Mouse (Mus musculus): Measurements from ENCODE around the gene Carmil1. TPM values are rescaled to one million over a fixed set of nuclear protein-coding genes. Genes with fewer than 3 reads are reported as not detected.
A peak's percentile ranks its signal among the peaks of the same experiment; 100 is the strongest.

The Carmil1 gene
- polyA plus RNA-seq, 1 experiment from 2014 or later, result 46.2 TPM

GRCm38 (mm10) chr13:24195371-24195770 lies 85.2 kb downstream of the Carmil1 start:
- H3K4me2 ChIP-seq, result no peak overlapping the region
- no peak overlapping the region for H3K9ac ChIP-seq
- no peak for ATAC-seq (ENCODE audit: borderline replicate concordance, extremely low read depth, low FRiP score, low TSS enrichment)
- H3K27ac ChIP-seq, result no peak overlapping the region
- no peaks in the 10 kb centered on the region for H3K36me3 ChIP-seq
- WGBS, result 71% methylated on average over 3 of the region's 3 CpGs
- H3K4me1 ChIP-seq, result peaks cover 27% of the 10 kb centered on the region
- no peak overlapping the region for H3K4me3 ChIP-seq
- H3K27me3 ChIP-seq, result no peaks in the 10 kb centered on the region
- no peaks in the 10 kb centered on the region for H3K9me3 ChIP-seq

- WGBS, result 84% methylated on average over 5 of the region's 5 CpGs
- Histone ChIP-seq H3K36me3 (no peaks in the 10 kb centered on the region), H3K27me3 (no peaks in the 10 kb centered on the region), H3K9me3 (no peaks in the 10 kb centered on the region), H3K4me2 (no peak overlapping the region), H3K27ac (no peak overlapping the region), H3K9ac (no peak overlapping the region), H3K4me3 (no peak overlapping the region), H3K4me1 (peaks cover 13% of the 10 kb centered on the region; the same call in 1 of the 2 replicates)
- no peak for ATAC-seq (ENCODE audit: borderline replicate concordance, extremely low read depth, low FRiP score, low TSS enrichment)
Observed at GRCm38 (mm10) chr13:24194018-24194417, 86.6 kb downstream of the Carmil1 start.

GRCm38 (mm10) chr13:24190875-24191663 lies 89.5 kb downstream of the Carmil1 start:
- no peaks in the 10 kb centered on the region for H3K9me3 ChIP-seq
- WGBS, result 73% methylated on average over 9 of the region's 9 CpGs
- no peak overlapping the region for H3K27ac ChIP-seq
- no peak for ATAC-seq (ENCODE audit: borderline replicate concordance, extremely low read depth, low FRiP score, low TSS enrichment)
- H3K4me2 ChIP-seq, result no peak overlapping the region
- no peaks in the 10 kb centered on the region for H3K36me3 ChIP-seq
- H3K4me1 ChIP-seq, result 0 out of 2 replicates have a peak, but pooled peaks cover 8% of the 10 kb centered on the region
- no peaks in the 10 kb centered on the region for H3K27me3 ChIP-seq
- no peak overlapping the region for H3K4me3 ChIP-seq
- no peak overlapping the region for H3K9ac ChIP-seq

- no peak for ATAC-seq (ENCODE audit: borderline replicate concordance, extremely low read depth, low FRiP score, low TSS enrichment)
- Histone ChIP-seq H3K4me2 (no peak overlapping the region), H3K36me3 (no peaks in the 10 kb centered on the region), H3K4me1 (peaks cover 17% of the 10 kb centered on the region; the same call in 1 of the 2 replicates), H3K9ac (no peak overlapping the region), H3K27me3 (no peaks in the 10 kb centered on the region), H3K9me3 (no peaks in the 10 kb centered on the region), H3K27ac (no peak overlapping the region), H3K4me3 (no peak overlapping the region)
- WGBS, result 55% methylated on average over 2 of the region's 2 CpGs
Observed at GRCm38 (mm10) chr13:24187026-24187425, 93.6 kb downstream of the Carmil1 start.

- no peak overlapping the region for H3K4me2 ChIP-seq
- no peak overlapping the region for H3K4me3 ChIP-seq
- WGBS, result 79% methylated on average over 3 of the region's 3 CpGs
- H3K9ac ChIP-seq, result no peak overlapping the region
- no peaks in the 10 kb centered on the region for H3K36me3 ChIP-seq
- H3K27me3 ChIP-seq, result no peaks in the 10 kb centered on the region
- no peaks in the 10 kb centered on the region for H3K9me3 ChIP-seq
- H3K4me1 ChIP-seq, result peaks cover 17% of the 10 kb centered on the region; the same call in 1 of the 2 replicates
- no peak for ATAC-seq (ENCODE audit: borderline replicate concordance, extremely low read depth, low FRiP score, low TSS enrichment)
- no peak overlapping the region for H3K27ac ChIP-seq
Observed at GRCm38 (mm10) chr13:24185641-24186040, 95.0 kb downstream of the Carmil1 start.

- 24% methylated on average over 6 of the region's 6 CpGs for WGBS
- no peaks in the 10 kb centered on the region for H3K9me3 ChIP-seq
- H3K4me1 ChIP-seq, result peaks cover 18% of the 10 kb centered on the region; the same call in 1 of the 2 replicates
- peak overlapping the region; percentile 17 for H3K27ac ChIP-seq
- H3K4me3 ChIP-seq, result no peak overlapping the region
- ATAC-seq (ENCODE audit: borderline replicate concordance, extremely low read depth, low FRiP score, low TSS enrichment), result no peak
- no peak overlapping the region for H3K9ac ChIP-seq
- H3K36me3 ChIP-seq, result no peaks in the 10 kb centered on the region
- no peak overlapping the region for H3K4me2 ChIP-seq
- no peaks in the 10 kb centered on the region for H3K27me3 ChIP-seq
Observed at GRCm38 (mm10) chr13:24182878-24183277, 97.7 kb downstream of the Carmil1 start.

- Histone ChIP-seq H3K9me3 (no peaks in the 10 kb centered on the region), H3K27ac (no peak overlapping the region), H3K4me3 (no peak overlapping the region), H3K4me1 (peaks cover 19% of the 10 kb centered on the region; the same call in 1 of the 2 replicates), H3K36me3 (no peaks in the 10 kb centered on the region), H3K27me3 (no peaks in the 10 kb centered on the region), H3K4me2 (no peak overlapping the region), H3K9ac (no peak overlapping the region)
- no peak for ATAC-seq (ENCODE audit: borderline replicate concordance, extremely low read depth, low FRiP score, low TSS enrichment)
- 79% methylated on average over 10 of the region's 10 CpGs for WGBS
Observed at GRCm38 (mm10) chr13:24179538-24179937, 101.1 kb downstream of the Carmil1 start.

GRCm38 (mm10) chr13:24177600-24177999 lies 103.0 kb downstream of the Carmil1 start:
- Histone ChIP-seq H3K36me3 (no peaks in the 10 kb centered on the region), H3K27ac (no peak overlapping the region), H3K4me1 (peaks cover 7% of the 10 kb centered on the region; the same call in 1 of the 2 replicates), H3K9me3 (no peaks in the 10 kb centered on the region), H3K4me2 (no peak overlapping the region), H3K4me3 (no peak overlapping the region), H3K27me3 (no peaks in the 10 kb centered on the region), H3K9ac (no peak overlapping the region)
- no peak for ATAC-seq (ENCODE audit: borderline replicate concordance, extremely low read depth, low FRiP score, low TSS enrichment)
- WGBS, result 38% methylated on average over 5 of the region's 5 CpGs

GRCm38 (mm10) chr13:24176835-24177234 lies 103.8 kb downstream of the Carmil1 start:
- ATAC-seq (ENCODE audit: borderline replicate concordance, extremely low read depth, low FRiP score, low TSS enrichment), result no peak
- H3K4me3 ChIP-seq, result no peak overlapping the region
- H3K27me3 ChIP-seq, result no peaks in the 10 kb centered on the region
- 67% methylated on average over 4 of the region's 4 CpGs for WGBS
- H3K36me3 ChIP-seq, result no peaks in the 10 kb centered on the region
- H3K4me2 ChIP-seq, result no peak overlapping the region
- H3K27ac ChIP-seq, result no peak overlapping the region
- H3K9me3 ChIP-seq, result no peaks in the 10 kb centered on the region
- H3K9ac ChIP-seq, result no peak overlapping the region
- H3K4me1 ChIP-seq, result 0 out of 2 replicates have a peak, but pooled peaks cover 6% of the 10 kb centered on the region

GRCm38 (mm10) chr13:24169658-24170057 lies 110.9 kb downstream of the Carmil1 start:
- H3K4me3 ChIP-seq, result no peak overlapping the region
- H3K4me1 ChIP-seq, result no peaks in the 10 kb centered on the region; the same call in 1 of the 2 replicates
- no peaks in the 10 kb centered on the region for H3K27me3 ChIP-seq
- H3K36me3 ChIP-seq, result no peaks in the 10 kb centered on the region
- no peak overlapping the region for H3K27ac ChIP-seq
- H3K9me3 ChIP-seq, result no peaks in the 10 kb centered on the region
- WGBS, result 64% methylated on average over 1 of the region's 1 CpGs
- ATAC-seq (ENCODE audit: borderline replicate concordance, extremely low read depth, low FRiP score, low TSS enrichment), result no peak
- no peak overlapping the region for H3K9ac ChIP-seq
- H3K4me2 ChIP-seq, result no peak overlapping the region

GRCm38 (mm10) chr13:24163368-24163767 lies 117.2 kb downstream of the Carmil1 start:
- Histone ChIP-seq H3K36me3 (no peaks in the 10 kb centered on the region), H3K9ac (no peak overlapping the region), H3K9me3 (no peaks in the 10 kb centered on the region), H3K4me1 (no peaks in the 10 kb centered on the region), H3K27ac (no peak overlapping the region), H3K4me3 (no peak overlapping the region), H3K27me3 (no peaks in the 10 kb centered on the region), H3K4me2 (no peak overlapping the region)
- WGBS, result 88% methylated on average over 1 of the region's 1 CpGs
- no peak for ATAC-seq (ENCODE audit: borderline replicate concordance, extremely low read depth, low FRiP score, low TSS enrichment)

- Histone ChIP-seq H3K27ac (no peak overlapping the region), H3K9ac (no peak overlapping the region), H3K36me3 (no peaks in the 10 kb centered on the region), H3K4me2 (no peak overlapping the region), H3K9me3 (no peaks in the 10 kb centered on the region), H3K4me1 (no peaks in the 10 kb centered on the region), H3K4me3 (no peak overlapping the region), H3K27me3 (no peaks in the 10 kb centered on the region)
- 78% methylated on average over 4 of the region's 4 CpGs for WGBS
- ATAC-seq (ENCODE audit: borderline replicate concordance, extremely low read depth, low FRiP score, low TSS enrichment), result no peak
Observed at GRCm38 (mm10) chr13:24161105-24161504, 119.5 kb downstream of the Carmil1 start.

Data from lung, embryonic 15.5 days (tissue).